Mouse (Mus musculus) B cell, adult 67 days (primary cell): ENCODE results near the gene Gm16430. TPM values are rescaled to one million over a fixed set of nuclear protein-coding genes. Genes with fewer than 3 reads are reported as not detected.

ENCODE experiments used
- total RNA-seq, 2 experiments: library from RNA; stranded (reverse); gene quantifications; 4 replicates each; pipeline ENCODE4 v1.2.4; 2023

The Gm16430 gene
- total RNA-seq = not detected

GRCm38 (mm10) chrX:54621911-54622310, at the start of gene Gm16430:
Gene Gm16430, plus strand, starts transcription at chrX:54622211.

Other genes starting within 250 kb of the Gm16430 start
- gene Gm16405, start 91.0 kb upstream of the Gm16430 start, total RNA-seq = not detected